Mouse (Mus musculus) lung, postnatal 0 days (tissue): ENCODE results near the gene Olfr10.

Experiments used
- CTCF ChIP-seq: IDR thresholded peaks from 2 replicates; pipeline ENCODE4 v1.5.1; 2016; ENCODE audit warnings: antibody characterized with exemption, mild to moderate bottlenecking
- EP300 ChIP-seq: IDR thresholded peaks from 2 replicates; pipeline ENCODE4 v1.6.1; 2016; ENCODE audit warnings: antibody characterized with exemption, mild to moderate bottlenecking, control low read depth

GRCm38 (mm10) chr11:49337150-49337832 lies 32.8 kb downstream of the Olfr10 start:
- TF ChIP-seq CTCF (no peak), EP300 (no peak)
